Mouse (Mus musculus) embryonic facial prominence, embryonic 14.5 days (tissue): Measurements from ENCODE around the gene Tns4. TPM values are rescaled to one million over a fixed set of nuclear protein-coding genes. Genes with fewer than 3 reads are reported as not detected.
A peak's percentile ranks its signal among the peaks of the same experiment; 100 is the strongest.

ENCODE experiments used
- ATAC-seq: fragments of 200-750 bp; cut with Nextera tagmentation; 2 replicates; pipeline ENCODE4 v1.8.0; 2017; ENCODE audit warnings: low read depth, moderate number of reproducible peaks, moderate TSS enrichment
- DNase-seq: peaks from one replicate; pipeline ENCODE4 v3.0.0-alpha.2; 2015; ENCODE audit warnings: low spot score
- H3K27ac ChIP-seq: fragments of 300-500 bp; sonication (generic); replicated peaks from 2 replicates; pipeline ENCODE4 v1.5.1; 2014; ENCODE audit warnings: low read depth, mild to moderate bottlenecking, low read length, moderate library complexity
- H3K27me3 ChIP-seq: fragments of 300-500 bp; sonication (generic); replicated peaks from 2 replicates; pipeline ENCODE4 v1.6.1; 2014; ENCODE audit warnings: low read length; ENCODE audit not compliant: control insufficient read depth, insufficient read depth
- H3K36me3 ChIP-seq: fragments of 300-500 bp; sonication (generic); 2 replicates; pipeline ENCODE4 v1.6.1; 2014; ENCODE audit warnings: low read length, mixed read lengths; ENCODE audit not compliant: control insufficient read depth, insufficient read depth
- H3K4me1 ChIP-seq: fragments of 300-500 bp; sonication (generic); 2 replicates; pipeline ENCODE4 v1.6.1; 2014; ENCODE audit warnings: antibody characterized with exemption, low read length; ENCODE audit not compliant: control insufficient read depth, insufficient read depth
- H3K4me2 ChIP-seq: fragments of 300-500 bp; sonication (generic); 2 replicates; pipeline ENCODE4 v1.6.1; 2014; ENCODE audit warnings: low read depth, mild to moderate bottlenecking, low read length, moderate library complexity, mixed read lengths
- H3K4me3 ChIP-seq: fragments of 300-500 bp; sonication (generic); 2 replicates; pipeline ENCODE4 v1.5.1; 2014; ENCODE audit warnings: low read depth, mild to moderate bottlenecking, low read length
- H3K9ac ChIP-seq: fragments of 300-500 bp; sonication (generic); 2 replicates; pipeline ENCODE4 v1.6.1; 2014; ENCODE audit warnings: low read depth, mild to moderate bottlenecking, low read length, moderate library complexity, mixed read lengths
- H3K9me3 ChIP-seq: fragments of 300-500 bp; sonication (generic); 2 replicates; pipeline ENCODE4 v1.6.1; 2016; ENCODE audit warnings: low read length; ENCODE audit not compliant: control insufficient read depth
- WGBS: fragments of 180-500 bp; shearing (Covaris S2); extraction: QIAGEN DNeasy Blood & Tissue Kit; methylation state at CpG from one replicate; pipeline ENCODE4 v1.1.7; 2014; 5-methylcytosine and 5-hydroxymethylcytosine counted together
- polyA plus RNA-seq: library from polyadenylated mRNA; unstranded; fragments of >200 nt; fragmentation: Nextera tagmentation; extraction: Ambion mirVana; gene quantifications from 2 replicates; pipeline ENCODE4 v1.2.1, GENCODE M21; 2014

Gene Tns4
- polyA plus RNA-seq, 1 experiment from 2014 or later: 1.0 TPM

- no peaks in the 10 kb centered on the region for H3K9me3 ChIP-seq
- no peaks in the 10 kb centered on the region for H3K27me3 ChIP-seq
- H3K4me3 ChIP-seq: peak overlapping the region; percentile 76
- H3K9ac ChIP-seq: peak overlapping the region; percentile 93
- ATAC-seq (no peak), DNase-seq (no peak)
- peak overlapping the region; percentile 74 for H3K4me2 ChIP-seq
- H3K4me1 ChIP-seq: peaks cover 33% of the 10 kb centered on the region
- H3K36me3 ChIP-seq: peaks cover 9% of the 10 kb centered on the region; the same call in 1 of the 2 replicates
- peak overlapping the region; percentile 93 for H3K27ac ChIP-seq
- 20% methylated on average over 16 of the region's 16 CpGs for WGBS
Observed at GRCm38 (mm10) chr11:99041841-99042780, 47.0 kb downstream of the Tns4 start.

- Histone ChIP-seq H3K9ac (peak within 1 kb of the TSS; percentile 93), H3K9me3 (no peaks in the 10 kb centered on the region), H3K4me1 (peaks cover 25% of the 10 kb centered on the region; the same call in 1 of the 2 replicates), H3K4me3 (peak within 1 kb of the TSS; percentile 76), H3K4me2 (peak within 1 kb of the TSS; percentile 74), H3K27ac (peak within 1 kb of the TSS; percentile 93), H3K27me3 (no peaks in the 10 kb centered on the region), H3K36me3 (peaks cover 9% of the 10 kb centered on the region; the same call in 1 of the 2 replicates)
- WGBS: 1% methylated on average over 12 of the region's 63 CpGs
- ATAC-seq: peak; percentile 80
- DNase-seq: peak; percentile 93
Observed at GRCm38 (mm10) chr11:99041051-99041729, 47.9 kb downstream of the Tns4 start, which contains the start of gene Igfbp4. TSS of gene Igfbp4 (plus strand) at chr11:99041244.

- 2% methylated on average over 14 of the region's 17 CpGs for WGBS
- Histone ChIP-seq H3K9ac (peak overlapping the region; percentile 93), H3K27ac (peak overlapping the region; percentile 93), H3K9me3 (no peaks in the 10 kb centered on the region), H3K36me3 (peaks cover 9% of the 10 kb centered on the region; the same call in 1 of the 2 replicates), H3K4me2 (peak overlapping the region; percentile 74), H3K27me3 (no peaks in the 10 kb centered on the region), H3K4me3 (peak overlapping the region; percentile 76), H3K4me1 (peaks cover 19% of the 10 kb centered on the region; the same call in 1 of the 2 replicates)
- DNase-seq (peak; percentile 88), ATAC-seq (peak; percentile 16; the same call in 1 of the 2 replicates)
Observed at GRCm38 (mm10) chr11:99040346-99040974, 48.6 kb downstream of the Tns4 start.

GRCm38 (mm10) chr11:99039782-99040181 lies 49.3 kb downstream of the Tns4 start:
- H3K9me3 ChIP-seq: no peaks in the 10 kb centered on the region
- H3K27me3 ChIP-seq: no peaks in the 10 kb centered on the region
- H3K4me1 ChIP-seq: peaks cover 13% of the 10 kb centered on the region; the same call in 1 of the 2 replicates
- peak; percentile 84 for ATAC-seq
- peak; percentile 96 for DNase-seq
- H3K4me2 ChIP-seq: peak overlapping the region; percentile 74
- WGBS: 2% methylated on average over 15 of the region's 15 CpGs
- peak overlapping the region; percentile 93 for H3K27ac ChIP-seq
- peak overlapping the region; percentile 76 for H3K4me3 ChIP-seq
- peak overlapping the region; percentile 93 for H3K9ac ChIP-seq
- peaks cover 7% of the 10 kb centered on the region; the same call in 1 of the 2 replicates for H3K36me3 ChIP-seq

GRCm38 (mm10) chr11:99036254-99036653 lies 52.9 kb downstream of the Tns4 start:
- DNase-seq (no peak), ATAC-seq (no peak)
- WGBS: 62% methylated on average over 6 of the region's 6 CpGs
- no peak overlapping the region for H3K27ac ChIP-seq
- no peak overlapping the region for H3K4me2 ChIP-seq
- H3K36me3 ChIP-seq: no peaks in the 10 kb centered on the region
- H3K4me3 ChIP-seq: no peak overlapping the region
- H3K9me3 ChIP-seq: no peaks in the 10 kb centered on the region
- H3K27me3 ChIP-seq: no peaks in the 10 kb centered on the region
- no peak overlapping the region for H3K9ac ChIP-seq
- no peaks in the 10 kb centered on the region for H3K4me1 ChIP-seq

- no peak overlapping the region for H3K4me3 ChIP-seq
- no peak overlapping the region for H3K4me2 ChIP-seq
- no peaks in the 10 kb centered on the region for H3K36me3 ChIP-seq
- H3K27ac ChIP-seq: no peak overlapping the region
- no peaks in the 10 kb centered on the region for H3K4me1 ChIP-seq
- DNase-seq: peak; percentile 31
- H3K9me3 ChIP-seq: no peaks in the 10 kb centered on the region
- WGBS: 74% methylated on average over 4 of the region's 4 CpGs
- H3K9ac ChIP-seq: no peak overlapping the region
- no peaks in the 10 kb centered on the region for H3K27me3 ChIP-seq
- no peak for ATAC-seq
Observed at GRCm38 (mm10) chr11:99035350-99035749, 53.8 kb downstream of the Tns4 start.

- Histone ChIP-seq H3K4me3 (no peak overlapping the region), H3K9me3 (no peaks in the 10 kb centered on the region), H3K4me2 (no peak overlapping the region), H3K27ac (no peak overlapping the region), H3K4me1 (0 out of 2 replicates have a peak, but pooled peaks cover 12% of the 10 kb centered on the region), H3K9ac (no peak overlapping the region), H3K27me3 (no peaks in the 10 kb centered on the region), H3K36me3 (peaks cover 2% of the 10 kb centered on the region)
- DNase-seq (no peak), ATAC-seq (no peak)
- WGBS: 83% methylated on average over 12 of the region's 12 CpGs
Observed at GRCm38 (mm10) chr11:99026899-99027440, 62.1 kb downstream of the Tns4 start.

GRCm38 (mm10) chr11:99025878-99026277 lies 63.2 kb downstream of the Tns4 start:
- WGBS: 87% methylated on average over 6 of the region's 6 CpGs
- H3K9me3 ChIP-seq: no peaks in the 10 kb centered on the region
- no peaks in the 10 kb centered on the region for H3K27me3 ChIP-seq
- no peak for ATAC-seq
- 0 out of 2 replicates have a peak, but pooled peaks cover 12% of the 10 kb centered on the region for H3K4me1 ChIP-seq
- H3K9ac ChIP-seq: no peak overlapping the region
- H3K36me3 ChIP-seq: peaks cover 13% of the 10 kb centered on the region
- DNase-seq: no peak
- no peak overlapping the region for H3K4me2 ChIP-seq
- no peak overlapping the region for H3K27ac ChIP-seq
- H3K4me3 ChIP-seq: no peak overlapping the region
